Mouse (Mus musculus): Measurements from ENCODE around the gene Gm49325. TPM values are rescaled to one million over a fixed set of nuclear protein-coding genes. Genes with fewer than 3 reads are reported as not detected.

Gm49325 gene
- polyA plus RNA-seq, 1 experiment from 2014 or later, result 1.2 TPM

- no peak overlapping the region for H3K27ac ChIP-seq (ENCODE audit: low read length)
- 89% methylated on average over 6 of the region's 6 CpGs for WGBS
- no peak overlapping the region for H3K9ac ChIP-seq (replicated peaks; ENCODE audit: low read depth, low read length)
These were observed 1.9 kb upstream of the Gm49325 start for GRCm38 (mm10) chr10:77604111-77604510.

DNA sequence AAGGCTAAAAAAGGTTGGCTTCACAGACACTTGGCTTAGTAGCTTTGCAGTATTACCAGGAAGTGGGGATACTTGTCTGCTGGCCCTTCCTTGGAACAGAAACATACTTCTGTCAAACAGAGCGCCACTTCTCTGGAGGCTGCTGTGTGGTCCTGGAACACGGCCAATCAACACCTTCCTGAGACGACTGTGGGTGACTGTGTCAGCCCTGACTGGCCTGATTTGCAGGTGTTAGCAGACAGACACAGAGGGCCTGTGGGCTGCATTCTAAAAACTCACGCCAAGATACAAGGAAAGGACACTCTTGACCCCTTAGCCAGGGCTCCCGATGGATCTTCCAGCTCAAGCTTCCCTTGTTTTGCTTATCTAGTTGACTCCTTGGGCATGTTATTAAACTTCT is 1.0 kb upstream of the Gm49325 start:
- Histone ChIP-seq H3K27me3 (replicated peaks; ENCODE audit: control insufficient read depth, insufficient read depth, low read length) (no peaks in the 10 kb centered on the region), H3K4me2 (ENCODE audit: low read length) (no peak overlapping the region), H3K36me3 (ENCODE audit: control insufficient read depth, insufficient read depth) (no peaks in the 10 kb centered on the region), H3K9ac (replicated peaks; ENCODE audit: low read depth, low read length) (no peak overlapping the region), H3K9me3 (ENCODE audit: control insufficient read depth, low read length) (0 out of 2 replicates have a peak, but pooled peaks cover 3% of the 10 kb centered on the region), H3K27ac (ENCODE audit: low read length) (no peak overlapping the region), H3K4me1 (replicated peaks; ENCODE audit: control insufficient read depth, insufficient read depth, low read length) (peaks cover 14% of the 10 kb centered on the region), H3K4me3 (replicated peaks; ENCODE audit: low read length) (no peak overlapping the region)
- ATAC-seq, result no peak
- WGBS, result 71% methylated on average over 5 of the region's 5 CpGs

More at GRCm38 (mm10) chr10:77604111-77604510, 1.9 kb upstream of the Gm49325 start:
- 0 out of 2 replicates have a peak, but pooled peaks cover 3% of the 10 kb centered on the region for H3K9me3 ChIP-seq (ENCODE audit: control insufficient read depth, low read length)
- no peak for ATAC-seq
- no peak overlapping the region for H3K4me3 ChIP-seq (replicated peaks; ENCODE audit: low read length)
- H3K36me3 ChIP-seq (ENCODE audit: control insufficient read depth, insufficient read depth), result peaks cover 2% of the 10 kb centered on the region; the same call in 1 of the 2 replicates
- H3K27me3 ChIP-seq (replicated peaks; ENCODE audit: control insufficient read depth, insufficient read depth, low read length), result no peaks in the 10 kb centered on the region
- no peak overlapping the region for H3K4me2 ChIP-seq (ENCODE audit: low read length)
- H3K4me1 ChIP-seq (replicated peaks; ENCODE audit: control insufficient read depth, insufficient read depth, low read length), result peaks cover 11% of the 10 kb centered on the region

DNA sequence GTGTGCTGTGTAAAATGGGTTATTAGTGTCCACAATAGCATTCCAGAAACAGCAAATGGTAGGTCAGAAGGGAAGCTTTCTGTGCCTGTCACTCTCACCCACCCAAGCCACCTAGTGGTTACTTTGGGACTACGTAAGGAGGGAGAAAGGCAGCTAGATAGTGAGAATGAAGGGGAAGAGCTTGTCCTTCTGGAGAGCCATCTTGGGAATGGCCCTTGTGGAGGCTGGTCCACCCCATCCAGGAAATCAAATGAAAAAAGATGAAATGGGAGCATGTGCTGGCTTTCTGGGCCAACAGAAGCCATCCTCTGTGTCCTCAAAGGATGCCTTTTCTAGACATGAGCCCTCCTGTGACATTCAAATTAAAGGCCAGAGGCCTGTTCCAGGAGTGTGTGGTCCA is 629 bp upstream of the Gm49325 start:
- no peaks in the 10 kb centered on the region; the same call in 1 of the 2 replicates for H3K36me3 ChIP-seq (ENCODE audit: control insufficient read depth, insufficient read depth)

DNA sequence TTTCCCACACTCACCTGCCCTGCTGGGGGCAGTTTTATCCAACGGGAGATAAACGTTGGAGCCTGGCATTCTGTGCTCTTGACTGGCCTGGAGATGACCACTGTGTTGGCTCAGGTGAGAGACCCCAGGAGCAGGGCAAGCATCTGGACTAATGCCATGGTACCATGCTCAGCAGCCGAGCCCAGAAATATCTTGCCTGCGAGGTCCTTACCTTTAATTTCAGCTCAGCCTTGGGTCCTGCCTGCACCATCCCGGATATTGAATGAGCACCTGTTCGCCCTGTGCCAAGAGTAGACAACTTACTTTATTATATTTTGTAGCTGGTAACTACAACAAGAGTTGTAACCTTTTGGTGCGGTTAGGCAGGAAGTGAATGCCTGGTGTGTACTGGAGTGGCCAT is 858 bp downstream of the Gm49325 start:
- Histone ChIP-seq H3K4me3 (replicated peaks; ENCODE audit: low read length) (peak overlapping the region; percentile 57), H3K9me3 (ENCODE audit: control insufficient read depth, low read length) (0 out of 2 replicates have a peak, but pooled peaks cover 3% of the 10 kb centered on the region), H3K27ac (ENCODE audit: low read length) (peak overlapping the region; percentile 91), H3K4me1 (replicated peaks; ENCODE audit: control insufficient read depth, insufficient read depth, low read length) (peaks cover 23% of the 10 kb centered on the region), H3K27me3 (replicated peaks; ENCODE audit: control insufficient read depth, insufficient read depth, low read length) (no peaks in the 10 kb centered on the region), H3K4me2 (ENCODE audit: low read length) (peak overlapping the region; percentile 86), H3K36me3 (ENCODE audit: control insufficient read depth, insufficient read depth) (peaks cover 6% of the 10 kb centered on the region), H3K9ac (replicated peaks; ENCODE audit: low read depth, low read length) (peak overlapping the region; percentile 82)
- peak; percentile 13 for ATAC-seq
- 35% methylated on average over 7 of the region's 7 CpGs for WGBS

More for the DNA sequence above, 629 bp upstream of the Gm49325 start:
- Histone ChIP-seq H3K4me3 (replicated peaks; ENCODE audit: low read length) (peak overlapping the region; percentile 57), H3K27me3 (replicated peaks; ENCODE audit: control insufficient read depth, insufficient read depth, low read length) (no peaks in the 10 kb centered on the region), H3K4me1 (replicated peaks; ENCODE audit: control insufficient read depth, insufficient read depth, low read length) (peaks cover 16% of the 10 kb centered on the region), H3K27ac (ENCODE audit: low read length) (peak overlapping the region; percentile 91; the same call in 1 of the 2 replicates), H3K4me2 (ENCODE audit: low read length) (peak overlapping the region; percentile 86; the same call in 1 of the 2 replicates), H3K9me3 (ENCODE audit: control insufficient read depth, low read length) (0 out of 2 replicates have a peak, but pooled peaks cover 3% of the 10 kb centered on the region), H3K9ac (replicated peaks; ENCODE audit: low read depth, low read length) (no peak overlapping the region)
- ATAC-seq, result 0 out of 2 replicates have a peak, but pooled peaks have one; percentile 19
- 21% methylated on average over 1 of the region's 1 CpGs for WGBS

DNA sequence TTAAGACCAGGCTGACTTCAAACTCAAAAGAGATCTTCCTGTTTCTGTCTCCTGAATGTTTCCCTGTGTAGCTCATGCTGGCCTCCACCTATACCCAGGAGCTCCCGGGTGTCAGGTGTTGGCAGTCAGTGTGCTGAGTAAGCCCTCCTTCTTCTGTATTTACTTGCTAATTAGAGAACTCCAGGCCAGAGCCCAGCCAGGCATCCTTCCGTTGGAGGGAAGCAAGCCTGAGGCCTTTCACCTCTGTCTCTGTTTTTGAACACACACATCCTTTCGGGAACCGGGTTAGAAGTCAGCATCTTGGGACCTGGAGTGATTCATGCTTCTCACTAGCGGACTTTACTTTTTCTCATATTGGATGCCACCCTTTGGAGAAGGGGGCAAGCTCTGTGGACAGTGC is 1.4 kb downstream of the Gm49325 start:
- H3K27me3 ChIP-seq (replicated peaks; ENCODE audit: control insufficient read depth, insufficient read depth, low read length), result no peaks in the 10 kb centered on the region
- H3K27ac ChIP-seq (ENCODE audit: low read length), result no peak overlapping the region
- H3K4me2 ChIP-seq (ENCODE audit: low read length), result peak overlapping the region; percentile 86
- H3K36me3 ChIP-seq (ENCODE audit: control insufficient read depth, insufficient read depth), result peaks cover 7% of the 10 kb centered on the region
- WGBS, result 65% methylated on average over 5 of the region's 5 CpGs
- H3K9me3 ChIP-seq (ENCODE audit: control insufficient read depth, low read length), result 0 out of 2 replicates have a peak, but pooled peaks cover 3% of the 10 kb centered on the region
- peak overlapping the region; percentile 57; the same call in 1 of the 2 replicates for H3K4me3 ChIP-seq (replicated peaks; ENCODE audit: low read length)
- peaks cover 23% of the 10 kb centered on the region for H3K4me1 ChIP-seq (replicated peaks; ENCODE audit: control insufficient read depth, insufficient read depth, low read length)
- no peak overlapping the region for H3K9ac ChIP-seq (replicated peaks; ENCODE audit: low read depth, low read length)
- ATAC-seq, result no peak

- Histone ChIP-seq H3K4me2 (ENCODE audit: low read length) (no peak overlapping the region), H3K27me3 (replicated peaks; ENCODE audit: control insufficient read depth, insufficient read depth, low read length) (no peaks in the 10 kb centered on the region), H3K9me3 (ENCODE audit: control insufficient read depth, low read length) (0 out of 2 replicates have a peak, but pooled peaks cover 3% of the 10 kb centered on the region), H3K27ac (ENCODE audit: low read length) (no peak overlapping the region), H3K4me3 (replicated peaks; ENCODE audit: low read length) (no peak overlapping the region), H3K9ac (replicated peaks; ENCODE audit: low read depth, low read length) (no peak overlapping the region), H3K4me1 (replicated peaks; ENCODE audit: control insufficient read depth, insufficient read depth, low read length) (peaks cover 23% of the 10 kb centered on the region), H3K36me3 (ENCODE audit: control insufficient read depth, insufficient read depth) (peaks cover 14% of the 10 kb centered on the region)
- no peak for ATAC-seq
- WGBS, result 89% methylated on average over 8 of the region's 8 CpGs
These were observed 2.6 kb downstream of the Gm49325 start for GRCm38 (mm10) chr10:77608589-77608988.

GRCm38 (mm10) chr10:77610221-77610961 is 4.4 kb downstream of the Gm49325 start:
- 85% methylated on average over 8 of the region's 8 CpGs for WGBS
- Histone ChIP-seq H3K4me3 (replicated peaks; ENCODE audit: low read length) (no peak overlapping the region), H3K27ac (ENCODE audit: low read length) (no peak overlapping the region), H3K27me3 (replicated peaks; ENCODE audit: control insufficient read depth, insufficient read depth, low read length) (no peaks in the 10 kb centered on the region), H3K4me1 (replicated peaks; ENCODE audit: control insufficient read depth, insufficient read depth, low read length) (peaks cover 23% of the 10 kb centered on the region), H3K9ac (replicated peaks; ENCODE audit: low read depth, low read length) (no peak overlapping the region), H3K4me2 (ENCODE audit: low read length) (no peak overlapping the region), H3K9me3 (ENCODE audit: control insufficient read depth, low read length) (no peaks in the 10 kb centered on the region), H3K36me3 (ENCODE audit: control insufficient read depth, insufficient read depth) (peaks cover 18% of the 10 kb centered on the region)
- ATAC-seq, result no peak

GRCm38 (mm10) chr10:77613409-77613808 is 7.4 kb downstream of the Gm49325 start:
- peaks cover 38% of the 10 kb centered on the region for H3K36me3 ChIP-seq (ENCODE audit: control insufficient read depth, insufficient read depth)
- no peaks in the 10 kb centered on the region for H3K9me3 ChIP-seq (ENCODE audit: control insufficient read depth, low read length)
- 91% methylated on average over 3 of the region's 3 CpGs for WGBS
- H3K9ac ChIP-seq (replicated peaks; ENCODE audit: low read depth, low read length), result no peak overlapping the region
- H3K27ac ChIP-seq (ENCODE audit: low read length), result no peak overlapping the region
- H3K4me3 ChIP-seq (replicated peaks; ENCODE audit: low read length), result no peak overlapping the region
- H3K4me2 ChIP-seq (ENCODE audit: low read length), result no peak overlapping the region
- no peak for ATAC-seq
- no peaks in the 10 kb centered on the region for H3K27me3 ChIP-seq (replicated peaks; ENCODE audit: control insufficient read depth, insufficient read depth, low read length)
- peaks cover 11% of the 10 kb centered on the region for H3K4me1 ChIP-seq (replicated peaks; ENCODE audit: control insufficient read depth, insufficient read depth, low read length)

GRCm38 (mm10) chr10:77615647-77616046 is 9.7 kb downstream of the Gm49325 start:
- peaks cover 5% of the 10 kb centered on the region; the same call in 1 of the 2 replicates for H3K4me1 ChIP-seq (replicated peaks; ENCODE audit: control insufficient read depth, insufficient read depth, low read length)

More at GRCm38 (mm10) chr10:77615647-77616046, 9.7 kb downstream of the Gm49325 start:
- Histone ChIP-seq H3K9ac (replicated peaks; ENCODE audit: low read depth, low read length) (no peak overlapping the region), H3K36me3 (ENCODE audit: control insufficient read depth, insufficient read depth) (peaks cover 38% of the 10 kb centered on the region), H3K27me3 (replicated peaks; ENCODE audit: control insufficient read depth, insufficient read depth, low read length) (no peaks in the 10 kb centered on the region), H3K27ac (ENCODE audit: low read length) (no peak overlapping the region), H3K4me3 (replicated peaks; ENCODE audit: low read length) (no peak overlapping the region), H3K9me3 (ENCODE audit: control insufficient read depth, low read length) (no peaks in the 10 kb centered on the region), H3K4me2 (ENCODE audit: low read length) (no peak overlapping the region)
- ATAC-seq, result no peak
- WGBS, result 94% methylated on average over 8 of the region's 8 CpGs

Measured in forebrain, embryonic 16.5 days (tissue).